Mouse (Mus musculus) urinary bladder, postnatal 25 days (tissue): ENCODE measurements around the gene Mrpl4.
"Not testable (repeated sequence)": the region's sequence is repeated elsewhere in the genome, so short reads cannot be mapped to it uniquely, and the experiment has no call there.

Experiments
- DNase-seq: peaks from one replicate; pipeline ENCODE4 v3.0.0; 2022; ENCODE audit warnings: low spot score

The Mrpl4 gene

DNA sequence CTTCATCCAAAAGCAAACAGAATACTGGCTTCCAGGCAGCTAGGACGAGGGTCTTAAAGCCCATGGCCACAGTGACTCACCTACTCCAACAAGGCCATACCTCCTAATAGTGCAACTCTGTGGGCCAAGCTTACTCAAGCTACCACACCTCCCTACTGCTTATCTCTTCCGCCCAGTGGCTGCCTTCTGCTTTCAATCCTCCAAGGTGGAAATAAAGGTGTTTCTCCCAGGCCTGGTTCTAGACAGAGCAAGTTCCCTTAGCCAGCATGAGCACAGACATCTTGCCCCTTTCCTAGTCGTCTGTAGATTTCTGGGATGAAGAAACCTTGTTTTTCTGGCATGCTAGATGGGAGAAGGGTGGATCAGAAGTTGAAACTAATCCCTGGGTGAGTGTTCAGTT lies 37.2 kb downstream of the Mrpl4 start:
- no peak for DNase-seq

DNA sequence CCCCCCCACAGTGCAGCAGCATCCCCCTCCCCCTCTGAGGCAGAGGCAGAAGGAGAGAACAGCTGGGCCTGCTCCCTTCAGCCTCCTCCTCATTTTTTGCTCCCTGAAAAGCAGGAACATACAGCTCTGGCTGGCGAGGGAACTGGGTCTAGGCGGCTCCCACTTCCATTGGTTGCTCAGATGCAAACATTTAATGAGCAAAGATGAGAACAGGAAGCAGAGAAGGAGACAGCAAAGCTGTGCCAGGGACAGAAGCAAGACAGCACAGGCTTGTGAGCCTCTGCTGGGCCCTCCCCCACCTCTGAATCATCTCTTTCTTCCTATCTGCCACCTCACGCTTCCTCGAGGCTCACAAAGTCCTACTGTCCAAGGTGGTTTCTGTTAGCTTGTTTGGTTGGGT lies 38.8 kb downstream of the Mrpl4 start:
- DNase-seq: no peak

DNA sequence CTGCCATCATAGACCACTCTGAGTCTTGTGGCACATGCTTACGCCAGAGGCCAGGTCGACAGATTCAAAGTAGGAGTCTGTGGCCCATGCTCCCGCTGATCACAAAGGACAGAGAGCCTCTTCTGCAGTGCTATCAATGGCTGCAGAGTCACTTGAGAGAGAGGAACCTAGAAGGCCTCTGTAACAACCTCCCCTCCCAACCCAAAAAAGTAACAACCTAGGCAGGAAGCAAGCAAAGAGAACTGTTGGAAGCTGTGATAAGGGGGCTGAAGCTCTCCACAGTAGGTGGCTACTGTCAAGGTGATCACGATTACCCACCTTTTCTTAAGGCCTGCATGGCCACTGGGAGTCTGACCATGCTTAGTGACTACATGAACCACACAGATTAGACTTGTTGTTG lies 41.0 kb downstream of the Mrpl4 start:
- no peak for DNase-seq

DNA sequence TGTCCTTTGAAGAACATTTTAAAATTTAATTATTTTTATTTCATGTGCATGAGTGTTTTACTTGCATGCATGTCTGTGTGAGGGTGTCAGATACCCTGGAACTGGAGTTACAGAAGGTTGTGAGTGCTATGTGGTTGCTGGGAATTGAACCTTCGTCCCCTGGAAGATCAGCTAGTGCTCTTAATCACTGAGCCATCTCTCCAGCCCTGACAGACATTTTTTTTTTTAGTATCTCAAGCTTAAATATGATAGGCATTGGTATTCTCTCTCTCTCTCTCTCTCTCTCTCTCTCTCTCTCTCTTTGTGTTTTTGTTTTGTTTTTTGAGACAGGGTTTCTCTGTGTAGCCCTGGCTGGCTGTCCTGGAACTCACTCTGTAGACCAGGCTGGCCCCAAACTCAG lies 42.2 kb downstream of the Mrpl4 start:
- DNase-seq: not testable (repeated sequence)

DNA sequence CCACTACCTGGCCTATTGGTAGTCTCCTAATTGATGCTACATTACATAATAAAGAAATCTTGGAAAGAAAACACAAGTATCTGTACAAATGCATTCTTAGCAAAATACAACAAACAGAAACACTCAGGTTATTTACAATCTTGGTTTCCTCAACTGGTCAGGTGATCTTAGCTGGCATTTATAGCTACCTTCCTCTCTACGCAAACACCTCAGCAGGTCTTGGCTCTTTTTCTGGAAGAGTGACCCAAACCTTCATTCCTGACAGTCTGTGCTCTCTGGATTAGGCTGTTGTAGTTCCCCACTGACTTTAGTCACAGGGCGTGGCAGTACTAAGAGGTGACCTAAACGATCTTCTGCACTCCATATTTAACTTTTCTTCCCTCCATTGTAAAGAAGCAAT lies 42.7 kb downstream of the Mrpl4 start:
- no peak for DNase-seq

DNA sequence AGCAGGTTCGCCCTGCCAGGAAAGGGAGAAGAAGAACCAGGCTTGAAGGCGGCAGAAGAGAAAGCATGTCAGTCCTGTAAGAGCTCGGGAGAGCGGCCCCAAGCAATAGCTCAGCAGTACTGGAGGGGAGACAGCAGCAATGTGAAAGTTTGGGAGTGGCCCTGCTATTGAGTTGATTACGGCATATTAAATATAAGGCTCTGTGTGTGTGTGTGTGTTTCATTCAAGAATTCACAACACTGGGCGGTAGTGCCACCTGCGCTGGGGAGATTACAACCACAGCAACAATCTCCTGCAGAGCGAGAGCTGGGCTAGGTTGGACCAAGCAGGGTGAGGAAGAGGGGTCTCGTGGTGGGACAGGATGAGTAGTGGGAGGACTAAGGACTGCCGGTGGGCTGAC lies 49.0 kb downstream of the Mrpl4 start:
- DNase-seq: no peak
